Mouse (Mus musculus) small intestine, adult 2 months (tissue): ENCODE measurements at regions not wholly inside any gene's neighbourhood (a gene's known extent, or its start where the extent isn't known, plus 50 kb on each side); places are given as distances from the start of the nearest gene placed in this dataset.

Experiments
- CTCF ChIP-seq: fragments of 200-500 bp; IDR thresholded peaks from 2 replicates; pipeline ENCODE4 v1.5.1; 2012; ENCODE audit warnings: low read depth, mild to moderate bottlenecking, control low read depth, inconsistent platforms, low read length, moderate library complexity, mixed read lengths; ENCODE audit not compliant: insufficient replicate concordance, insufficient read length; ENCODE audit errors: extremely low read depth
- POLR2A ChIP-seq: fragments of 200-500 bp; IDR thresholded peaks from 2 replicates; pipeline ENCODE4 v1.6.1; 2012; ENCODE audit warnings: low read depth, mild to moderate bottlenecking, control low read depth, inconsistent platforms, low read length, moderate library complexity

- TF ChIP-seq POLR2A (no peak), CTCF (no peak)
Measured at GRCm38 (mm10) chr2:115031134-115031533, 376.4 kb upstream of the Dph6 start.
